Mouse (Mus musculus): ENCODE data around the gene Zkscan1. TPM values are rescaled to one million over a fixed set of nuclear protein-coding genes. Genes with fewer than 3 reads are reported as not detected.
"Not testable (repeated sequence)": the region's sequence is repeated elsewhere in the genome, so short reads cannot be mapped to it uniquely, and the experiment has no call there.

Zkscan1 gene
- polyA plus RNA-seq (2012; ENCODE audit: insufficient read depth, insufficient read length, low replicate concordance, missing spikeins), result not detected in 2 replicates

- Histone ChIP-seq H3K4me3 (ENCODE audit: insufficient read depth, low read depth, low read length) (peak within 1 kb of the TSS; percentile 99), H3K27ac (ENCODE audit: insufficient read depth, low read depth, low read length) (peak within 1 kb of the TSS; percentile 92), H3K4me1 (ENCODE audit: control insufficient read depth, insufficient read depth, low read length) (no peaks in the 10 kb centered on the region)
- TF ChIP-seq CTCF (IDR thresholded peaks at IDR 0.05; ENCODE audit: insufficient read depth, low read depth, low read length) (no peak), POLR2A (IDR thresholded peaks at IDR 0.05; ENCODE audit: insufficient read depth, low read depth, low read length) (peak; percentile 48; the same call in 1 of the 2 replicates)
- under 1% methylated on average over 27 of the region's 27 CpGs for WGBS
Measured at GRCm38 (mm10) chr5:138084996-138085395, at the start of gene Zkscan1. Gene Zkscan1 (plus strand): TSS chr5:138085084.

GRCm38 (mm10) chr5:138052894-138053293, 32.0 kb upstream of the Zkscan1 start, which contains the start of gene Smok3c:
Gene Smok3c (plus strand): TSS chr5:138053194.
- H3K27ac ChIP-seq (ENCODE audit: insufficient read depth, low read depth, low read length); H3K4me1 ChIP-seq (ENCODE audit: control insufficient read depth, insufficient read depth, low read length): not testable (repeated sequence)
- no CpG with 5 or more reads among the region's 5 CpGs for WGBS

GRCm38 (mm10) chr5:138073803-138074202, 11.1 kb upstream of the Zkscan1 start:
- no peaks in the 10 kb centered on the region for H3K4me1 ChIP-seq (ENCODE audit: control insufficient read depth, insufficient read depth, low read length)
- no peak overlapping the region for H3K4me3 ChIP-seq (ENCODE audit: insufficient read depth, low read depth, low read length)
- no peak for TF ChIP-seq CTCF (IDR thresholded peaks at IDR 0.05; ENCODE audit: insufficient read depth, low read depth, low read length)
- no peak for TF ChIP-seq POLR2A (IDR thresholded peaks at IDR 0.05; ENCODE audit: insufficient read depth, low read depth, low read length)
- WGBS, result 92% methylated on average over 4 of the region's 4 CpGs
- no peak overlapping the region for H3K27ac ChIP-seq (ENCODE audit: insufficient read depth, low read depth, low read length)

More at GRCm38 (mm10) chr5:138052894-138053293, 32.0 kb upstream of the Zkscan1 start, which contains the start of gene Smok3c:
- not testable (repeated sequence) for H3K4me3 ChIP-seq (ENCODE audit: insufficient read depth, low read depth, low read length)

- H3K4me3 ChIP-seq (ENCODE audit: insufficient read depth, low read depth, low read length), result no peak overlapping the region
- no peaks in the 10 kb centered on the region for H3K4me1 ChIP-seq (ENCODE audit: control insufficient read depth, insufficient read depth, low read length)
- 70% methylated on average over 3 of the region's 3 CpGs for WGBS
- no peak overlapping the region for H3K27ac ChIP-seq (ENCODE audit: insufficient read depth, low read depth, low read length)
- TF ChIP-seq POLR2A (IDR thresholded peaks at IDR 0.05; ENCODE audit: insufficient read depth, low read depth, low read length) (no peak), CTCF (IDR thresholded peaks at IDR 0.05; ENCODE audit: insufficient read depth, low read depth, low read length) (no peak)
Measured at GRCm38 (mm10) chr5:138075684-138076083, 9.2 kb upstream of the Zkscan1 start.

GRCm38 (mm10) chr5:138076148-138076547, 8.7 kb upstream of the Zkscan1 start:
- TF ChIP-seq POLR2A (IDR thresholded peaks at IDR 0.05; ENCODE audit: insufficient read depth, low read depth, low read length), result no peak
- TF ChIP-seq CTCF (IDR thresholded peaks at IDR 0.05; ENCODE audit: insufficient read depth, low read depth, low read length), result no peak
- WGBS, result 58% methylated on average over 2 of the region's 2 CpGs

GRCm38 (mm10) chr5:138080456-138080855, 4.4 kb upstream of the Zkscan1 start:
- TF ChIP-seq POLR2A (IDR thresholded peaks at IDR 0.05; ENCODE audit: insufficient read depth, low read depth, low read length) (no peak), CTCF (IDR thresholded peaks at IDR 0.05; ENCODE audit: insufficient read depth, low read depth, low read length) (no peak)
- 89% methylated on average over 5 of the region's 5 CpGs for WGBS
- H3K4me3 ChIP-seq (ENCODE audit: insufficient read depth, low read depth, low read length), result no peak overlapping the region
- H3K27ac ChIP-seq (ENCODE audit: insufficient read depth, low read depth, low read length), result no peak overlapping the region
- H3K4me1 ChIP-seq (ENCODE audit: control insufficient read depth, insufficient read depth, low read length), result no peaks in the 10 kb centered on the region

More at GRCm38 (mm10) chr5:138076148-138076547, 8.7 kb upstream of the Zkscan1 start:
- Histone ChIP-seq H3K4me3 (ENCODE audit: insufficient read depth, low read depth, low read length) (no peak overlapping the region), H3K27ac (ENCODE audit: insufficient read depth, low read depth, low read length) (no peak overlapping the region), H3K4me1 (ENCODE audit: control insufficient read depth, insufficient read depth, low read length) (no peaks in the 10 kb centered on the region)

GRCm38 (mm10) chr5:138081446-138081845, 3.4 kb upstream of the Zkscan1 start:
- no peak for TF ChIP-seq CTCF (IDR thresholded peaks at IDR 0.05; ENCODE audit: insufficient read depth, low read depth, low read length)
- TF ChIP-seq POLR2A (IDR thresholded peaks at IDR 0.05; ENCODE audit: insufficient read depth, low read depth, low read length), result no peak
- no peak overlapping the region for H3K4me3 ChIP-seq (ENCODE audit: insufficient read depth, low read depth, low read length)
- WGBS, result 84% methylated on average over 9 of the region's 9 CpGs
- H3K27ac ChIP-seq (ENCODE audit: insufficient read depth, low read depth, low read length), result no peak overlapping the region
- no peaks in the 10 kb centered on the region for H3K4me1 ChIP-seq (ENCODE audit: control insufficient read depth, insufficient read depth, low read length)

GRCm38 (mm10) chr5:138083318-138083900, 1.5 kb upstream of the Zkscan1 start:
- H3K4me3 ChIP-seq (ENCODE audit: insufficient read depth, low read depth, low read length), result no peak overlapping the region
- 61% methylated on average over 2 of the region's 2 CpGs for WGBS
- no peak for TF ChIP-seq CTCF (IDR thresholded peaks at IDR 0.05; ENCODE audit: insufficient read depth, low read depth, low read length)
- no peak overlapping the region for H3K27ac ChIP-seq (ENCODE audit: insufficient read depth, low read depth, low read length)
- no peaks in the 10 kb centered on the region for H3K4me1 ChIP-seq (ENCODE audit: control insufficient read depth, insufficient read depth, low read length)

GRCm38 (mm10) chr5:138083936-138084335, 948 bp upstream of the Zkscan1 start:
- Histone ChIP-seq H3K27ac (ENCODE audit: insufficient read depth, low read depth, low read length) (no peak overlapping the region), H3K4me1 (ENCODE audit: control insufficient read depth, insufficient read depth, low read length) (no peaks in the 10 kb centered on the region), H3K4me3 (ENCODE audit: insufficient read depth, low read depth, low read length) (no peak overlapping the region)
- 91% methylated on average over 2 of the region's 2 CpGs for WGBS
- TF ChIP-seq CTCF (IDR thresholded peaks at IDR 0.05; ENCODE audit: insufficient read depth, low read depth, low read length) (no peak), POLR2A (IDR thresholded peaks at IDR 0.05; ENCODE audit: insufficient read depth, low read depth, low read length) (no peak)

All from olfactory bulb, adult 2 months (tissue).